Mouse (Mus musculus) heart, postnatal 10 days (tissue): Measurements from ENCODE around the gene Cnfn. TPM values are rescaled to one million over a fixed set of nuclear protein-coding genes. Genes with fewer than 3 reads are reported as not detected.
A peak's percentile ranks its signal among the peaks of the same experiment; 100 is the strongest.
"Not testable (repeated sequence)": the region's sequence is repeated elsewhere in the genome, so short reads cannot be mapped to it uniquely, and the experiment has no call there.

Experiments used
- DNase-seq, 2 experiments: peaks; one replicate each; pipeline ENCODE4 v3.0.0; 2021
- intact Hi-C: fragments of 180-260 bp; cut with DNase I; formaldehyde crosslinking; loops from one replicate; pipeline ENCODE4 v1.15.1; 2025
- total RNA-seq, 2 experiments: library from RNA; stranded (reverse); gene quantifications; 2 replicates each; pipeline ENCODE4 v1.2.3; 2021

The Cnfn gene
- not detected for total RNA-seq

GRCm38 (mm10) chr7:25369058-25369749 is at the start of gene Cnfn:
Cnfn (minus strand) TSS chr7:25369724.
- DNase-seq: no peak
- intact Hi-C loops: loop anchor here (2.0 kb wide), 1 partner anchor 34 kb away; no protein-coding TSS in a partner anchor

GRCm38 (mm10) chr7:25417597-25417996 is 48.1 kb upstream of the Cnfn start:
- intact Hi-C loops: no loop called here
- no peak for DNase-seq

- peak; percentile 28 to 40 for DNase-seq
- intact Hi-C loops: no loop called here
These were observed 43.4 kb upstream of the Cnfn start, which contains the start of gene Cxcl17 for GRCm38 (mm10) chr7:25412833-25413441. Cxcl17 (minus strand) TSS chr7:25412886.

DNA sequence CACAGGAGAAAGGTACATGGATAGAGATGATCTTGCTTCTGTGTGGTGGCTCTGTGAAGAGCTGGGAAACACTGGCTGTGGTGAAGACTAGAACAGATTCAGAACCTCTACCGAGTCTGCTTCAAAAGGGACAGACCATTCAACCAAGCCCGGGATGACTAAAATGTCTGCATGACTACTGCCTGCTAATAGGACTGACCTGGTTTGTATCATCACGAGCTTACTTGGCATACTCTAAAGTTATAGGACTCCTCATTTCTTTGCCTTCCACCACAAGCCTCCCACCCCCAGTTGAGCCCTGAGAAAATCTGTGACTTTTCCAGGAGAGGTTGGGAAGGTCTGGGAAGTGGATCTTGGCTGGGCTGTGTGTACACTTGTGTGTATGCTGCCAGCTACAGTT is 42.3 kb upstream of the Cnfn start:
- intact Hi-C loops: no loop called here
- no peak for DNase-seq

GRCm38 (mm10) chr7:25410969-25411615 is 41.6 kb upstream of the Cnfn start:
- no peak for DNase-seq
- intact Hi-C loops: no loop called here

DNA sequence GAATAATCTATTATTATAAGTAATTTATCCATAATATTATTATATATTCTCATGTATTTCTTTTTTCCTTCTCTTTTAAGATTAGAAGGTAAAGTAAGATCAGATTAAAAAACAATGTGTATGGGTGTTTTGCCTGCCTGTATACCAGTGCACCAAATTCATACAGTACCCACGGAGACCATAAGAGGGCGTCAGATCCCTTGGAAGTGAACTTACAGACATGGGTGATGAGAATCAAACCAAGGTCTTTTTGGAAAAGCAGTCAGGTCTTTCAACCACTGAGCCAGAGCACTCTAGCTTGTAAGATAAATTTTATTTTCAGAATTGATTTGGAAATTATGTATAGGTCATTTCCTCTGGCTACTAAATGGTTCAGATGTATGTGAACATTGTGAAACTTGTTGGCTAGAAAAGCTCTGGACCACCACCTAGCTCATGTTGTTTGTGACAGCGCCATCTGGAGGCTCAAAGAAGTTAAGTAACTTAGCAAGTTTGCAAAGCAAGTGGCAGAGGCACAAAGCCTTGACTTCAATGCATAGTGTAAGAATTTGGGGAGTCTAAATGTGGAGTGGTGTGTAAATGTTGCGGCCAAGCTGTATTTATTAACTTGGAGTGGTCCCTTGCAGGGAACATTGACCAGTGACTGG is 39.7 kb upstream of the Cnfn start:
- intact Hi-C loops: loop anchor here (10.0 kb wide), 1 partner anchor 274 kb away; no protein-coding TSS in a partner anchor
- peak; percentile 36 to 54 for DNase-seq

DNA sequence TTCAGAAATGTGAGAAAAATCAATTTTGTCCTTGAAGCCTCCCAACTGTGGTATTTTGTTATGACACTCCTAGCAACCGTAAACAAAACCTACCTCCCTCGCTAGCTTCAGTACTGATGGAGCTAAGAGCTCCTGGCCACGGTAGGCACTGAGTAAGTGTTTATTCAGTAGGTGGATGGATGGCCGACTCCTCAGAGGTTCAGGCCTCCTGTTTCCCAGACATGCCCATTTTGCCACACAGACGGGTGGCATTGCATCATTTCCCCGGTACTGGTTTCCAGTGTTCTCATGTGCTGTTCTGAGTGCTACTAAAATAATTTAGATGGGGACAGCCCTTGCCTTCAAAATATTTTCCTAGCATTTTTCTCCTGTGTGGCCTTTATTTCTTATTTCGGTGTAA is 36.9 kb upstream of the Cnfn start:
- no peak for DNase-seq
- intact Hi-C loops: loop anchor here (10.0 kb wide), 1 partner anchor 272 kb away; no protein-coding TSS in a partner anchor

GRCm38 (mm10) chr7:25402671-25403101 is 33.2 kb upstream of the Cnfn start:
- intact Hi-C loops: loop anchor here (2.0 to 10.0 kb wide), 2 partner anchors 34 to 268 kb away; partner anchors contain the start of gene Cnfn
- peak; percentile 70 to 81 for DNase-seq

DNA sequence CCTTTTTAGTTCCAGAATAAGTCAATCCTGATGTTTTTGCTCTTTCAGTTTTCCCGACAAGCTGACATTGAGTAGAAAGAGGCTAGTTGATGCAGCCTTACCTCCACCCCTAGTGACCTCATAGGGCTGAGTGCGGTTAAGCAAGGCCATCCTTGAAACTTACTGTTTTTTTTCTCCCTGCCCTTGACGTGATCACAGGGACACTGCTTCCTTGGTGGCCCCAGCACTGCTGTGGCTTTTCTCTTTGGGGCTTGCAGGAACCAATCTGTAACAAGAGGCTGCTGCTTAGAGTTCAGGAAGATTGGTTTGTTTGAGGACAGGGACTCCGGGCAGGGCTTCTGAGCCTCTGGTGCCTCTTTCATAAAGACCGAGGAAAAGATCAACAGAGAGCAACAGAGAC is 32.5 kb upstream of the Cnfn start:
- DNase-seq: no peak
- intact Hi-C loops: loop anchor here (2.0 to 10.0 kb wide), 2 partner anchors 33 to 267 kb away; partner anchors contain the start of gene Cnfn

GRCm38 (mm10) chr7:25401551-25401950 is 32.0 kb upstream of the Cnfn start:
- intact Hi-C loops: loop anchor here (10.0 kb wide), 1 partner anchor 267 kb away; no protein-coding TSS in a partner anchor
- DNase-seq: no peak

- intact Hi-C loops: loop anchor here (5.0 kb wide), 1 partner anchor 162 kb away; the partner anchor contains the start of gene Gsk3a
- not testable (repeated sequence) for DNase-seq
These were observed 29.5 kb upstream of the Cnfn start for GRCm38 (mm10) chr7:25399028-25399427.

DNA sequence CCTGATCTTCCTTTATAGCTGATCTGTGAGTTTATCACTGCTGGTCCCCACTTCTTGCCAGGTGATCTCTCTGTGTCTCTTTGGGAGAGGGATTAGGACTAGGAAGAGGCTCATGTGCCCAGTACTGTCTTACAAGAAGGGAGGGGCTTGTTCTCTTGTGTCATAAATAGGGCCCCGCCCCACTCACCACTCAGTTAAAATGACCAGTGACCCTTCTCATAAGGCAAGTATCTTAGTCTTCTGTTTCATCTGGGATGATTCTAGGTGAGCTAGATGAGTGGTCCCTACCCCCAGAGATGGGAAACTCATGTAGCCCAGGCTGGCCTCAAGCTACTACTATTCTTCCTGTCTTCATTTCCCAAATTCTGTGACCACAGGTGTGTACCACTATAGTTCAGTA is 29.1 kb upstream of the Cnfn start, which contains the start of gene Lipe:
TSS of gene Lipe (minus strand) at position 101 of the 400 bp plus-strand sequence.
- intact Hi-C loops: loop anchor here (5.0 kb wide), 1 partner anchor 161 kb away; the partner anchor contains the start of gene Gsk3a
- no peak for DNase-seq

GRCm38 (mm10) chr7:25396621-25397020 is 27.1 kb upstream of the Cnfn start:
- intact Hi-C loops: loop anchor here (5.0 kb wide), 1 partner anchor 159 kb away; the partner anchor contains the start of gene Gsk3a

DNA sequence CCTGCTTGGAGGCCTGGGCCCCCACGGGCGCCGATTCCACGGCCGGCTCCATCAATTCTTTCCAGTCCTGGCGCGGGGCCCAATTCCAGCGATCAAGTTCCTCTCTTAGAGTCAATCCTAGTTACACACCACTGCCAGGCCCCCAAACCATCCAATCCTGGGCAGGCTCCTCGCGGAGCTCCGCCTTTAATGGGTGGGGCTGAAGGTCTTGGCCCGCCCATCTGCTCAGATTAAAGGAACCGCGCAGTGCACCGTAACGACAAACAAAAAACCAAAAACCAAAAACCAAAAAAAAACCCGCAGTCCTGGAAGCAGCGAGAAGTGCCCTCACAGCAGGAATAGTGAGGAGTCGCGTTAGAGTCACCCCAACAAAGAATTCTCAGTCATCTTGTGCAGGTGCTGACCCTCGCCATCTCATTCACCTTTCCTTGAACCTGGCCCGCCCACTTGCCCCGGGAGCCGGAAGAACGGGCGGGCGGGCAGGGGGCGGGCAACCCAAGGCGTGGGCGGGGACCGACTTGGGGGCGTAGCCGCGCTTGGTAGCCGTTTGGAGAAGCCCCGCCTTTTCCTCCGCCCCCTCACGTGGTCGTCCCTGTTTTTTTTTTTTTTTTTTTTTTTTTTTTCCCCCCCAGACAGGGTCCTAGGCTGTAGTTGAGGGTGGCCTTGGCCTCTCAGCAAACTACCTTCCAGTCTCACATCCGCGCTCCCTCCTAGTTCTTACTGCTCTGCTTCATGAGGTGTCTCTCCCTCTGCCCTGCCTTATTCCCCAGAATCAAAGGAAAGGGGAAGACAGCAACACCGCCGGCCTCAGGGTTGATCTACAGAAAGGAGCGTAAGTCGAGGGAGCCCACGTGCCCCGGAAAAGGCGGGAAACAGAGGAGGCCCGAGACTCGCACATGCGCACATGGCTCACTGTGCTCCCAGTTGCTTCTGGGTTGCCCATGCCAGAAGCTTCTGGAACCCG is 26.3 kb upstream of the Cnfn start:
- DNase-seq: peak; percentile 97 to 98
- intact Hi-C loops: loop anchor here (5.0 kb wide), 1 partner anchor 159 kb away; the partner anchor contains the start of gene Gsk3a

More at GRCm38 (mm10) chr7:25396621-25397020, 27.1 kb upstream of the Cnfn start:
- DNase-seq: no peak

DNA sequence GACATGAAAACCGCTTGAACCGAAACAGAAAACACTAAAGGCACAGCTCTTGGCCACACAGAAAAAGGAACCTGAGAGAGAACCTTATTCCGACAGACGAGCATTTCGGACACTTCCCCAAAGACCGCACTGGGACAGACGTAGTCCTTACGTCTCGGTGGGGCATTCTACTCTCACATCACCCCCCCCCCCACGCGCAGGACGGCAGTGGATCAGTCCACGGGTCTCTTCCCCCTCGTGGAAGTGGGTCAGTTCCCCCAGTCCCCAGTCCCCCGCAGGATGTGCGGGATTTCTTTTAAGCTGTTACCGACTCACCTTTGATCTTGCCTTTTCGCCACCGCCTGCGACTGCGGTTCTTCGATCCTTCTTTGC is 25.6 kb upstream of the Cnfn start:
- no peak for DNase-seq
- intact Hi-C loops: loop anchor here (5.0 kb wide), 1 partner anchor 158 kb away; the partner anchor contains the start of gene Gsk3a

DNA sequence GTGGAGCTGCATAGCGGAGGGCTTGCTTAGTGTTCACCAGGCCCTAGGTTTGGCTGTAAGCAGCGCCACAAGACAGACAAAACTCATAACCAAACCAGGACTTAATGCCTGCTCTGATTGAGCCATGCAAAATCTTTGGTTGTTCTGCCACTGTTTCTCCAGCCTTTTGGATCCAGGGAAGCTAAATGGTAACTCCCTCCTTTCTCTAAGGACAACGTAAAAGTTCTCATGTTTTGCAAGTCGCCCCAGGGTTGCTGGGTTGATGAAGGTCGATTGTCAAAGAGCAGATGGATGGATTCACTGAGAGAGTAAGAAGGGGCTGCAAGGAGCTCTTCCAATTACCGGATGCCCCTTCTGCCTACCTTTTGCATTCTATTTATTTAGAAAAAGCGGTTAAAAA is 25.2 kb upstream of the Cnfn start:
- peak in 1 of 2 experiments; percentile 18 for DNase-seq
- intact Hi-C loops: loop anchor here (5.0 kb wide), 1 partner anchor 157 kb away; the partner anchor contains the start of gene Gsk3a

DNA sequence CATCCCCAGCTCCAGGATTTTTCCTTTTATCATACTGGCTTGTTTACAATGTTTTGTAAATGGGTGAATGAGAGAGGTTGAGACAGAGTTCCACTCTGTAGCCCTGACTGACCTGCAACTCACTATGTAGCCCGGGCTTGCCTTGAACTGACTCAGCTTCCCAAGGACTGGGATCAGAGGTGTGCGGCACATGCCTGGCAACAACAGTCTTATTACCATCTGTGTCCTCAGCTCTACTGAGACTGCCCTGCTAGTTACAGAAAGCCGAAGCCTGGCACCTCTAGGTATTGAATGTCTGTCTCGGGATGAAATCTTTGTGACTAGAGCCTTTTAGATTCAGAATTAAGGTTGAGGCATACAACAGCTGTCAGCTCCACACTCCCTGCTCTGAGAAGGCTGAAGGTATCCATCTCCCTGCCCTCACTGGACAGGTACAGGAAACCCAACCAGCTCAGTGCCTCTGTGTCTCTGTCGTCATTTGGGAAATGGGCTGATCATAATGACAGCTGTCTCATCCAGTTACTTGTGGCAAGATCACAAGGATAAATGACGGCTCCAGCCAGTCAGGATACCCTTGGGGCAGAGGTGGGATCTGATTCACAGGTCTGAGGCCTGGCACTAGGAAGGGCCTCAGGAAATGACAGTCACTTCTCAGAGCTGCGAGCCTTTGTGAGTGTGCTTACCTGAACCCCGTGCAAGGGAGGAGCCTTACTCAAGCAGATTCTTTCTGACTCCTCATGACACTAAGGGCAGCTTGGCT is 24.1 kb upstream of the Cnfn start:
- no peak for DNase-seq
- intact Hi-C loops: no loop called here

DNA sequence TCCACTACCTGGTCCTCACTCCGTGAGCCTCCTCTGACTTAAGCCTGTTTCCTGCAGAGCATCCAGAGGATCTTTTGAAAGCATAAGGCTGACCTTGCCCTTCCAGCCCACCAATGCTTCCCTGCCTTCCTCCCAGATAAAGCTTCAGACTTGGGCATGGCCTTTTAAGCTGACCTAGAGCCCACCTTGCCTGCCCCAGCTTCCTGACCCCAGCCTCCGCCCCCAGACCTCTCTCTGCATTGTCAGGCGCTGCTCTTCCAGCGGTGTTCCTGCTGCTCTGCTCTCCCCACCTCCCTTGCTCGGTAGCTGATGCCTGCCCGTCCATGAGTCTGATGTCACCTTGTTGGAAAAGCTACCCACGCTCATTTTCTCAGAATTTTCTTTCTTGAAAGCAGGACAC is 23.3 kb upstream of the Cnfn start:
- intact Hi-C loops: no loop called here
- DNase-seq: no peak
